Mouse (Mus musculus): ENCODE data around the gene Hmgcs2.

GRCm38 (mm10) chr3:98259271-98259751 lies 20.9 kb upstream of the Hmgcs2 start:
- TF ChIP-seq POLR2A (IDR thresholded peaks at IDR 0.05; ENCODE audit: low read depth, low read length) (no peak), CTCF (IDR thresholded peaks at IDR 0.05; ENCODE audit: borderline replicate concordance, insufficient read depth, low read length) (no peak)
